Mouse (Mus musculus) T-helper 2 cell (primary cell): Measurements from ENCODE around the gene Slc24a3.

ENCODE experiments used
- in situ Hi-C: fragments of 300-600 bp; cut with MboI, MseI; formaldehyde crosslinking; loops from one replicate; pipeline ENCODE4 v1.15.1; 2025; ENCODE audit warnings: high pct_unique_total_duplicates

The Slc24a3 gene

GRCm38 (mm10) chr2:145196501-145197042 is 29.0 kb downstream of the Slc24a3 start:
- in situ Hi-C loops: loop anchor here (25.0 kb wide), 1 partner anchor 691 kb away; no protein-coding TSS in a partner anchor

GRCm38 (mm10) chr2:145197076-145197475 is 29.5 kb downstream of the Slc24a3 start:
- in situ Hi-C loops: loop anchor here (25.0 kb wide), 1 partner anchor 690 kb away; no protein-coding TSS in a partner anchor

GRCm38 (mm10) chr2:145213587-145213986 is 46.0 kb downstream of the Slc24a3 start:
- in situ Hi-C loops: no loop called here

GRCm38 (mm10) chr2:145214086-145214831 is 46.7 kb downstream of the Slc24a3 start:
- in situ Hi-C loops: no loop called here

GRCm38 (mm10) chr2:145216580-145216979 is 49.0 kb downstream of the Slc24a3 start:
- in situ Hi-C loops: no loop called here

- in situ Hi-C loops: no loop called here
These were observed 49.9 kb downstream of the Slc24a3 start for GRCm38 (mm10) chr2:145217422-145217821.

GRCm38 (mm10) chr2:145219246-145219645 is 51.7 kb downstream of the Slc24a3 start:
- in situ Hi-C loops: no loop called here

GRCm38 (mm10) chr2:145223646-145224045 is 56.1 kb downstream of the Slc24a3 start:
- in situ Hi-C loops: no loop called here

- in situ Hi-C loops: loop anchor here (25.0 kb wide), 1 partner anchor 1187 kb away; no protein-coding TSS in a partner anchor
These were observed 58.1 kb downstream of the Slc24a3 start for GRCm38 (mm10) chr2:145225640-145226039.

- in situ Hi-C loops: loop anchor here (25.0 kb wide), 1 partner anchor 1186 kb away; no protein-coding TSS in a partner anchor
These were observed 58.5 kb downstream of the Slc24a3 start for GRCm38 (mm10) chr2:145226100-145226499.

GRCm38 (mm10) chr2:145227351-145227750 is 59.8 kb downstream of the Slc24a3 start:
- in situ Hi-C loops: loop anchor here (25.0 kb wide), 1 partner anchor 1185 kb away; no protein-coding TSS in a partner anchor

GRCm38 (mm10) chr2:145232764-145233484 is 65.4 kb downstream of the Slc24a3 start:
- in situ Hi-C loops: loop anchor here (25.0 kb wide), 1 partner anchor 1179 kb away; no protein-coding TSS in a partner anchor

GRCm38 (mm10) chr2:145233547-145234398 is 66.2 kb downstream of the Slc24a3 start:
- in situ Hi-C loops: loop anchor here (25.0 kb wide), 1 partner anchor 1179 kb away; no protein-coding TSS in a partner anchor

GRCm38 (mm10) chr2:145246384-145246783 is 78.8 kb downstream of the Slc24a3 start:
- in situ Hi-C loops: loop anchor here (25.0 kb wide), 1 partner anchor 1166 kb away; no protein-coding TSS in a partner anchor

- in situ Hi-C loops: loop anchor here (25.0 kb wide), 1 partner anchor 1164 kb away; no protein-coding TSS in a partner anchor
These were observed 80.6 kb downstream of the Slc24a3 start for GRCm38 (mm10) chr2:145248185-145248584.

- in situ Hi-C loops: no loop called here
These were observed 89.8 kb downstream of the Slc24a3 start for GRCm38 (mm10) chr2:145257332-145257731.

GRCm38 (mm10) chr2:145257855-145258254 is 90.3 kb downstream of the Slc24a3 start:
- in situ Hi-C loops: no loop called here

- in situ Hi-C loops: no loop called here
These were observed 93.0 kb downstream of the Slc24a3 start for GRCm38 (mm10) chr2:145260574-145260973.

GRCm38 (mm10) chr2:145262153-145262552 is 94.6 kb downstream of the Slc24a3 start:
- in situ Hi-C loops: no loop called here

GRCm38 (mm10) chr2:145266723-145267122 is 99.2 kb downstream of the Slc24a3 start:
- in situ Hi-C loops: no loop called here

GRCm38 (mm10) chr2:145268971-145269370 is 101.4 kb downstream of the Slc24a3 start:
- in situ Hi-C loops: no loop called here
